Mouse (Mus musculus) kidney, adult 18-20 months (tissue): ENCODE data around the gene Ptpn18.
"Not testable (repeated sequence)": the region's sequence is repeated elsewhere in the genome, so short reads cannot be mapped to it uniquely, and the experiment has no call there.

ENCODE experiments used
- DNase-seq: peaks from one replicate; pipeline ENCODE4 v3.0.0; 2021

Ptpn18 gene

GRCm38 (mm10) chr1:34459284-34460060 lies at the start of gene Ptpn18:
Gene Ptpn18, plus strand, starts transcription at chr1:34459762.
- DNase-seq, result peak; percentile 98

GRCm38 (mm10) chr1:34428466-34428865 lies 31.1 kb upstream of the Ptpn18 start:
- no peak for DNase-seq

GRCm38 (mm10) chr1:34429281-34429680 lies 30.3 kb upstream of the Ptpn18 start:
- DNase-seq, result no peak

- DNase-seq, result no peak
These were observed 28.6 kb upstream of the Ptpn18 start for GRCm38 (mm10) chr1:34430981-34431380.

- DNase-seq, result no peak
These were observed 28.1 kb upstream of the Ptpn18 start for GRCm38 (mm10) chr1:34431431-34431830.

GRCm38 (mm10) chr1:34432411-34432775 lies 27.2 kb upstream of the Ptpn18 start:
- peak; percentile 32 for DNase-seq

- DNase-seq, result peak; percentile 32
These were observed 26.6 kb upstream of the Ptpn18 start for GRCm38 (mm10) chr1:34432776-34433481.

GRCm38 (mm10) chr1:34433891-34434521 lies 25.6 kb upstream of the Ptpn18 start:
- peak; percentile 16 for DNase-seq

- DNase-seq, result peak; percentile 93
These were observed 24.9 kb upstream of the Ptpn18 start for GRCm38 (mm10) chr1:34434660-34435160.

- no peak for DNase-seq
These were observed 24.0 kb upstream of the Ptpn18 start for GRCm38 (mm10) chr1:34435371-34436120.

GRCm38 (mm10) chr1:34436374-34436773 lies 23.2 kb upstream of the Ptpn18 start:
- no peak for DNase-seq

GRCm38 (mm10) chr1:34437366-34437765 lies 22.2 kb upstream of the Ptpn18 start:
- DNase-seq, result not testable (repeated sequence)

- DNase-seq, result no peak
These were observed 21.0 kb upstream of the Ptpn18 start for GRCm38 (mm10) chr1:34438381-34439051.

GRCm38 (mm10) chr1:34439215-34439960 lies 20.2 kb upstream of the Ptpn18 start, which contains the start of the genes Ccdc115 and Imp4:
Gene Ccdc115, minus strand, starts transcription at chr1:34439672.
Gene Imp4, plus strand, starts transcription at chr1:34439851.
- DNase-seq, result peak; percentile 95

- no peak for DNase-seq
These were observed 19.5 kb upstream of the Ptpn18 start for GRCm38 (mm10) chr1:34439961-34440630.

GRCm38 (mm10) chr1:34443124-34443523 lies 16.4 kb upstream of the Ptpn18 start:
- DNase-seq, result no peak

- DNase-seq, result no peak
These were observed 1.1 kb upstream of the Ptpn18 start for GRCm38 (mm10) chr1:34458431-34458830.

GRCm38 (mm10) chr1:34460061-34460441 lies 489 bp downstream of the Ptpn18 start:
- DNase-seq, result no peak

GRCm38 (mm10) chr1:34462766-34463165 lies 3.2 kb downstream of the Ptpn18 start:
- DNase-seq, result peak; percentile 49

GRCm38 (mm10) chr1:34464310-34464817 lies 4.8 kb downstream of the Ptpn18 start:
- DNase-seq, result no peak

GRCm38 (mm10) chr1:34465445-34465844 lies 5.9 kb downstream of the Ptpn18 start:
- DNase-seq, result no peak
